Mouse (Mus musculus) liver, embryonic 16.5 days (tissue): Measurements from ENCODE around the gene Narfl. TPM values are rescaled to one million over a fixed set of nuclear protein-coding genes. Genes with fewer than 3 reads are reported as not detected.
A peak's percentile ranks its signal among the peaks of the same experiment; 100 is the strongest.

Experiments used
- ATAC-seq: fragments of 200-750 bp; cut with Nextera tagmentation; 2 replicates; pipeline ENCODE4 v1.8.0; 2017; ENCODE audit warnings: low read depth, mild to moderate bottlenecking, moderate number of reproducible peaks, moderate library complexity
- H3K27ac ChIP-seq: fragments of 300-500 bp; sonication (generic); 2 replicates; pipeline ENCODE4 v1.5.1; 2014; ENCODE audit warnings: mild to moderate bottlenecking, low read length
- H3K27me3 ChIP-seq: fragments of 300-500 bp; sonication (generic); 2 replicates; pipeline ENCODE4 v1.6.1; 2014; ENCODE audit warnings: low read depth, low read length, mixed read lengths; ENCODE audit not compliant: control insufficient read depth, insufficient read depth
- H3K36me3 ChIP-seq: fragments of 300-500 bp; sonication (generic); 2 replicates; pipeline ENCODE4 v1.6.1; 2014; ENCODE audit warnings: mild to moderate bottlenecking; ENCODE audit not compliant: control insufficient read depth, insufficient read depth
- H3K4me1 ChIP-seq: fragments of 300-500 bp; sonication (generic); 2 replicates; pipeline ENCODE4 v1.6.1; 2014; ENCODE audit warnings: low read depth, low read length, mixed read lengths; ENCODE audit not compliant: control insufficient read depth
- H3K4me2 ChIP-seq: fragments of 300-500 bp; sonication (generic); 2 replicates; pipeline ENCODE4 v1.6.1; 2014; ENCODE audit warnings: low read depth, low read length, mixed read lengths
- H3K4me3 ChIP-seq: fragments of 300-500 bp; sonication (generic); 2 replicates; pipeline ENCODE4 v1.5.1; 2014; ENCODE audit warnings: low read depth, mild to moderate bottlenecking, low read length
- H3K9ac ChIP-seq: fragments of 300-500 bp; sonication (generic); 2 replicates; pipeline ENCODE4 v1.6.1; 2014; ENCODE audit warnings: low read depth, low read length
- H3K9me3 ChIP-seq: fragments of 300-500 bp; sonication (generic); replicated peaks from 2 replicates; pipeline ENCODE4 v1.6.1; 2016; ENCODE audit warnings: low read length; ENCODE audit not compliant: control insufficient read depth
- WGBS: fragments of 180-500 bp; shearing (Covaris S2); extraction: QIAGEN DNeasy Blood & Tissue Kit; methylation state at CpG from one replicate; pipeline ENCODE4 v1.1.7; 2014; ENCODE audit not compliant: insufficient replicate concordance; 5-methylcytosine and 5-hydroxymethylcytosine counted together
- polyA plus RNA-seq: library from polyadenylated mRNA; unstranded; fragments of >200 nt; fragmentation: Nextera tagmentation; extraction: Ambion mirVana; gene quantifications from 2 replicates; pipeline ENCODE4 v1.2.1, GENCODE M21; 2015

Gene Narfl
- polyA plus RNA-seq, 1 experiment from 2014 or later, result 13.8 TPM

DNA sequence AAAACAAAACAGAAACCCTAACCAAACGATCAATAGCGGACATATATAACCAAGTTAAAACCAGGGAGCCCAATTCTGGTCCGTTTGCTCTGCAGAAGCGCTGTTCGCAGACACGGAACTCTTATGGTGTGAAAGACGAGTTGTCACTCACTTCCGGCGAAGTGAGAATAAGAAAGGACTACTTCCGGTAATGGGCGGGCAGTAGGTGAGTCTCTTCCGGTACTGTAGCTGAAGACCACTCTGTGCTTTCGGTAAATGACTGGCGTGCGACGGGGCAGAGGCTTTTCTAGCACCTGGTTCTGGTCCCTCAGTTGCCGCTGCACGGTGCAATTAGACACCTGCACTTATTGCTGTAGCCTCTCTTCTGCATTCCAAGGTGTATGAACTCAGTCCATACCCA lies 49.9 kb downstream of the Narfl start, which contains the start of gene Wdr24:
Wdr24 (plus strand) TSS at position 176 of the 400 bp plus-strand sequence.
- peaks cover 24% of the 10 kb centered on the region for H3K27me3 ChIP-seq
- H3K36me3 ChIP-seq, result no peaks in the 10 kb centered on the region; the same call in none of the 2 replicates
- peak within 1 kb of the TSS; percentile 85 for H3K4me3 ChIP-seq
- H3K27ac ChIP-seq, result peak within 1 kb of the TSS; percentile 60
- no peaks in the 10 kb centered on the region for H3K9me3 ChIP-seq
- H3K9ac ChIP-seq, result peak within 1 kb of the TSS; percentile 77
- peak; percentile 64 for ATAC-seq
- peaks cover 27% of the 10 kb centered on the region for H3K4me1 ChIP-seq
- WGBS, result under 1% methylated on average over 18 of the region's 18 CpGs
- peak within 1 kb of the TSS; percentile 92 for H3K4me2 ChIP-seq

DNA sequence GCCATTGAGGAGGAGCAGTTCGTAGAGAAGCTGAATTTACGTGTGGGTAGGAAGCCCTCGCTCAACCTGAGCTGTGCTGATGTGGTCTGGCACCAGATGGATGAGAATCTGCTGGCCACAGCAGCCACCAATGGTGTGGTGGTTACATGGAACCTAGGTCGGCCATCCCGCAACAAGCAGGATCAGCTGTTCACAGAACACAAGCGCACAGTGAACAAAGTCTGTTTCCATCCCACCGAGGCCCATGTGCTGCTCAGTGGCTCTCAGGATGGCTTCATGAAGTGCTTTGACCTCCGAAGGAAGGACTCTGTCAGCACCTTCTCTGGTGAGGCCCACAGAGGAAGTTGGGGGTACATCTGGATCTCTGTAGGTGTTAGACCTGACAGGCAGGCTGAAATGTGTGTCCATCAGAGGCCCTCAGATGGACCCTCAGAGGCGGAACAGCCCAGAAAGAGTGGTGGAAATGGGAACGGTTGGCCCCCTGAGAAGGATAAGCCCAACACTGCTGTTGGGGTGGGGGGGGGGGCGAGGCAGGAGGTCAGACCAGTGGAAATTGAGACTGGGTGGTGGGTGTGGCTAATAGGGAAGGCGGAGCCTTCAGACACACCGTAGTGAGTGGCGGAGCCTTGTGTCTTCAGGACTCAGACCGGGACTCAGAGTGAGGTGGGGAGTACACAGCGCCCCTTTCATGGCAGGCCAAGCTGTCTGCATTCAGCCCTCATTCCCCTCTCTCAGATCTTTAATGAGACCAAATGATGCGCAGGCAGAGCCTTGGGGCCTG lies 51.0 kb downstream of the Narfl start:
- no peak for ATAC-seq
- H3K36me3 ChIP-seq, result no peaks in the 10 kb centered on the region; the same call in none of the 2 replicates
- H3K27me3 ChIP-seq, result peaks cover 13% of the 10 kb centered on the region
- H3K9me3 ChIP-seq, result no peaks in the 10 kb centered on the region
- peak overlapping the region; percentile 77 for H3K9ac ChIP-seq
- 55% methylated on average over 17 of the region's 17 CpGs for WGBS
- H3K4me3 ChIP-seq, result peak overlapping the region; percentile 85
- H3K4me1 ChIP-seq, result peaks cover 30% of the 10 kb centered on the region
- peak overlapping the region; percentile 92 for H3K4me2 ChIP-seq
- peak overlapping the region; percentile 60; the same call in 1 of the 2 replicates for H3K27ac ChIP-seq

DNA sequence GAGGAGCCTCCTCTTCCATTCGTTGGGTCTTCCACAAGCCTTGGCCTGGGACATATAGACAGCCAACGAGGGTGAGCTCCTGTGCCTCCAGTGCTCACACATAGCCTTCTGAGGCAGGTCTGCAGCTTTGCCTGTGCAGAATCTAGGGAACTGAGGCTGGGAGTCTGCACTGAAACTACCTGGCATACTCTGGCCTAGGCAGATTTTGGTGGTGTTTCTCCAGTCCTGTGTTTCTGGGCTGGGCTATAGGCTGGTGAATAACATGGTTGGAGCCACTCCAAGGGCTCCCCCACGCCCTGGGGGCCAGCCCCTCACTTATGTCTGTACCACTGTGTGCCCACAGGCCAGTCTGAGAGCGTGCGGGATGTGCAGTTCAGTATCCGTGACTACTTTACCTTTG lies 51.7 kb downstream of the Narfl start:
- Histone ChIP-seq H3K4me1 (peaks cover 37% of the 10 kb centered on the region), H3K4me2 (no peak overlapping the region)

DNA sequence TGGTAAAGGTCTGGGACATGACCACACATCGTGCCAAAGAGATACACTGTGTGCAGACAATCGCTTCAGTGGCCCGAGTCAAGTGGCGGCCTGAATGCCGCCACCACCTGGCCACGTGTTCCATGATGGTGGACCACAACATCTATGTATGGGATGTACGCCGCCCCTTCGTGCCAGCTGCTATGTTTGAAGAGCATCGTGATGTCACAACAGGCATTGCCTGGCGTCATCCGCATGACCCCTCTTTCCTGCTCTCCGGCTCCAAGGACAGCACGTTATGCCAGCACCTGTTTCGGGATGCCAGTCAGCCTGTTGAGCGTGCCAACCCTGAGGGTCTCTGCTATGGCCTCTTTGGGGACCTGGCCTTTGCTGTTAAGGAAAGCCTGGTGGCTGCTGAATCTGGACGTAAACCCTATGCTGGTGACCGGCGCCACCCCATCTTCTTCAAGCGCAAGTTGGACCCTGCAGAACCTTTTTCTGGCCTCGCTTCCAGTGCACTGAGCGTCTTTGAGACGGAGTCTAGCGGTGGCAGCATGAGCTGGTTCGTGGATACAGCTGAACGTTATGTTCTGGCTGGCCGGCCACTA lies 52.5 kb downstream of the Narfl start:
- Histone ChIP-seq H3K27ac (no peak overlapping the region), H3K4me2 (no peak overlapping the region), H3K9ac (no peak overlapping the region), H3K36me3 (peaks cover 9% of the 10 kb centered on the region), H3K4me1 (peaks cover 44% of the 10 kb centered on the region), H3K9me3 (no peaks in the 10 kb centered on the region), H3K4me3 (no peak overlapping the region), H3K27me3 (peaks cover 3% of the 10 kb centered on the region)
- ATAC-seq, result no peak
- WGBS, result 85% methylated on average over 27 of the region's 27 CpGs

More for the DNA sequence above, 51.7 kb downstream of the Narfl start:
- H3K27ac ChIP-seq, result no peak overlapping the region
- no peaks in the 10 kb centered on the region for H3K9me3 ChIP-seq
- peak overlapping the region; percentile 77; the same call in 1 of the 2 replicates for H3K9ac ChIP-seq
- ATAC-seq, result no peak
- no peak overlapping the region for H3K4me3 ChIP-seq
- H3K27me3 ChIP-seq, result peaks cover 6% of the 10 kb centered on the region
- WGBS, result 76% methylated on average over 6 of the region's 6 CpGs
- peaks cover 3% of the 10 kb centered on the region for H3K36me3 ChIP-seq

DNA sequence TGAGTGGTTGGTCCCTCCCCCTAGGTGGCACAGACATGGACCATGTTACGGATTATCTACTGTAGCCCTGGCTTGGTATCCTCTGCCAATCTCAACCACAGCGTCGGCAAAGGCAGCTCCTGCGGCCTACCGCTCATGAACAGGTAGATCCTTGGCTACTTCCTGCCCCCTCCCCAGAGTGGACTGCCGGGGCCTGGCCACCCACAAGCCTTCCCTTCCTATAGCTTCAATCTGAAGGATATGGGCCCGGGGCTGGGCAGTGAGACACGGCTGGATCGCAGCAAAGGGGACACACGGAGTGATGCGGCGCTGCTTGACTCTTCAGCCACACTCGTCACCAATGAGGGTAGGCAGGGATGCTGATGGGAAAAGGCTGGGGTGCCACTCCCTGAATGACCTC lies 53.4 kb downstream of the Narfl start:
- 86% methylated on average over 13 of the region's 13 CpGs for WGBS

DNA sequence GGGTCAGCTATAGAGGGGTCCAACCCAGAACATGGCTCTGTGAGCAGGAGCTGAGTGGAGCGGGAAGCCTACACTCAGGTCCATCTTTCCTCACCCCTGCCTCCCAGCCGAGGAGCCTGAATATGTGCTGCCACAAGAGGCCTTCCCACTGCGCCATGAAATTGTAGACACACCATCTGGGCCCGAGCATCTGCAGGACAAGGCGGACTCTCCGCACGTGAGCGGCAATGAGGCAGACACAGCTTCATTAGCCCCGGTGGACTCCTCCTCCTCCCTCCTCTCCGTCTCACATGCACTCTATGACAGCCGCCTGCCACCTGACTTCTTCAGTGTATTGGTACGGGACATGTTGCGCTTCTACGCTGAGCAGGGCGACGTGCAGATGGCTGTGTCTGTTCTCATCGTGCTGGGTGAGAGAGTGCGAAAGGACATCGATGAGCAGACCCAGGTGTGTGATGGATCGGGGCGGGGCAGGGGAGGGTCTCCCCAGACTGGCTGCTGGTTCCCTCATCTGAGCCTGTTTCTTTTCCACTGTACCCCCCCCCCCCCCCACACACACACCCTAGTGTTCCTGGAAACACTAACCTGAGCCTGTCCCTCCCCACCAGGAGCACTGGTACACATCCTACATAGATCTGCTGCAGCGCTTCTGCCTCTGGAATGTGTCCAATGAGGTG lies 54.1 kb downstream of the Narfl start:
- H3K36me3 ChIP-seq, result peaks cover 14% of the 10 kb centered on the region
- peaks cover 58% of the 10 kb centered on the region for H3K4me1 ChIP-seq
- no peak overlapping the region for H3K4me3 ChIP-seq

More for the DNA sequence above, 53.4 kb downstream of the Narfl start:
- H3K4me2 ChIP-seq, result no peak overlapping the region
- H3K27me3 ChIP-seq, result no peaks in the 10 kb centered on the region; the same call in 1 of the 2 replicates
- H3K4me3 ChIP-seq, result no peak overlapping the region
- peaks cover 54% of the 10 kb centered on the region for H3K4me1 ChIP-seq
- no peaks in the 10 kb centered on the region for H3K9me3 ChIP-seq
- no peak for ATAC-seq
- no peak overlapping the region for H3K27ac ChIP-seq
- H3K36me3 ChIP-seq, result peaks cover 14% of the 10 kb centered on the region
- no peak overlapping the region for H3K9ac ChIP-seq

DNA sequence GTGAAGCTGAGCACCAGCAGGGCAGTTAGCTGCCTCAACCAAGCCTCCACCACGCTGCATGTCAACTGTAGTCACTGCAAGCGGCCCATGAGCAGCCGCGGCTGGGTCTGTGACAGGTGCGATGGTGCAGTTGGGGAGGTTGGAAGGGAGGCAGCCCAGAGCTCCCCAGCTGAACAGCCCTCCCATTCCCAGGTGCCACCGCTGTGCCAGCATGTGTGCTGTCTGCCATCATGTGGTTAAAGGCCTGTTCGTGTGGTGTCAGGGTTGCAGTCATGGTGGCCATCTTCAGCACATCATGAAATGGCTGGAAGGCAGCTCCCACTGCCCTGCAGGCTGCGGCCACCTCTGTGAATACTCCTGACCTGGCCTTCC lies 54.6 kb downstream of the Narfl start:
- no peak for ATAC-seq
- WGBS, result 83% methylated on average over 8 of the region's 8 CpGs
- H3K9ac ChIP-seq, result peak overlapping the region; percentile 73; the same call in 1 of the 2 replicates
- H3K27me3 ChIP-seq, result no peaks in the 10 kb centered on the region
- H3K27ac ChIP-seq, result peak overlapping the region; percentile 75
- peak overlapping the region; percentile 69 for H3K4me2 ChIP-seq
- peak overlapping the region; percentile 60 for H3K4me3 ChIP-seq
- H3K9me3 ChIP-seq, result no peaks in the 10 kb centered on the region
- H3K4me1 ChIP-seq, result peaks cover 55% of the 10 kb centered on the region
- H3K36me3 ChIP-seq, result peaks cover 14% of the 10 kb centered on the region

More for the DNA sequence above, 54.1 kb downstream of the Narfl start:
- Histone ChIP-seq H3K9ac (no peak overlapping the region), H3K27ac (no peak overlapping the region), H3K4me2 (no peak overlapping the region), H3K9me3 (no peaks in the 10 kb centered on the region), H3K27me3 (no peaks in the 10 kb centered on the region)
- no peak for ATAC-seq
- WGBS, result 89% methylated on average over 22 of the region's 22 CpGs

DNA sequence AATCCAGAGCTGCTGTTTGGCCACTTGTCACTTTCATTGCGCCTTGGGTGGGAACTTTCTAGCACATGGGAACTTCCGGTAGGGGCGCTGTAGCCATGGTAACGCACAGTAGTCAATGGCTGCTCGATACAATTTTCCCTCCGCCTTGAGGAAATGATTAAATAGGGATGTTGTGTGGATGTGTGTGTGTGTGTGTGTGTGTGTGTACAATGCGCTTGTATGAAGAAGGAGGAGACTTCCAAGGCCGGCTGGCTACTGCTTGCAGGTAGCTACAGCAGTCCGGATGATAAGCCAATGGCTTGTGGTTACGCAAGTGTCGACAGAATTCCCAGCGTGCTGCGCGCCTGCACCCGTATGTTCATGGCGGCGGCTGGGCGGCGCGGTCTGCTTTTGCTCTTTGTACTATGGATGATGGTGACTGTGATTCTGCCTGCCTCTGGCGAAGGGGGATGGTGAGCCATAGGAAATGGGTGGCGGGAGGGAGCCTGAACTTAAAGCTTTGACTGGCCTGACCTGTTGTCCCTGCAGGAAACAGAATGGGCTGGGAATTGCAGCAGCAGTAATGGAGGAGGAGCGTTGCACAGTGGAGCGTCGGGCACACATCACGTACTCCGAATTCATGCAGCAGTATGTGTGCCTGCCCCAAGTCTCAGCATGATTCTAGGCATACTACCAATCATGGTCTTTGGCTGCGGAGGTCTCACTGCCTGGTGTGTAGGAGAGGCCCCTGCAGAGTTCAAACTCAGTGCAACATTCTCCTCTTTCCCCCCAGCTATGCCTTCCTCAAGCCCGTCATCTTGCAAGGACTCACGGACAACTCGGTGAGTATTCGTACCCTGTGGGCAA lies 55.4 kb downstream of the Narfl start, which contains the start of gene Jmjd8:
Jmjd8 (plus strand) TSS at position 156 of the 846 bp plus-strand sequence.
- H3K4me3 ChIP-seq, result peak within 1 kb of the TSS; percentile 60
- H3K9me3 ChIP-seq, result no peaks in the 10 kb centered on the region
- peak; percentile 11; the same call in 1 of the 2 replicates for ATAC-seq
- H3K27me3 ChIP-seq, result no peaks in the 10 kb centered on the region
- H3K36me3 ChIP-seq, result peaks cover 14% of the 10 kb centered on the region
- 1% methylated on average over 32 of the region's 32 CpGs for WGBS
- peak within 1 kb of the TSS; percentile 73 for H3K9ac ChIP-seq
- H3K4me2 ChIP-seq, result peak within 1 kb of the TSS; percentile 69
- H3K4me1 ChIP-seq, result peaks cover 60% of the 10 kb centered on the region
- peak within 1 kb of the TSS; percentile 75 for H3K27ac ChIP-seq
